Mouse (Mus musculus) lung, postnatal 0 days (tissue): ENCODE measurements at regions not wholly inside any gene's neighbourhood (a gene's known extent, or its start where the extent isn't known, plus 50 kb on each side); places are given as distances from the start of the nearest gene placed in this dataset.

Experiments
- CTCF ChIP-seq: IDR thresholded peaks from 2 replicates; pipeline ENCODE4 v1.5.1; 2016; ENCODE audit warnings: antibody characterized with exemption, mild to moderate bottlenecking
- EP300 ChIP-seq: IDR thresholded peaks from 2 replicates; pipeline ENCODE4 v1.6.1; 2016; ENCODE audit warnings: antibody characterized with exemption, mild to moderate bottlenecking, control low read depth

- TF ChIP-seq CTCF (no peak), EP300 (no peak)
Measured at GRCm38 (mm10) chr12:27992152-27992551, 560.0 kb downstream of the Dcdc2c start.
